Mouse (Mus musculus) spleen, embryonic (tissue): Measurements from ENCODE around the gene Vav2.

Source experiments
- CTCF ChIA-PET: fragments of 350-600 bp; sonication (Branson Sonifier 250); formaldehyde crosslinking; loops from one replicate; lab custom pipeline; 2022; lab: Charles Lee

Gene Vav2

DNA sequence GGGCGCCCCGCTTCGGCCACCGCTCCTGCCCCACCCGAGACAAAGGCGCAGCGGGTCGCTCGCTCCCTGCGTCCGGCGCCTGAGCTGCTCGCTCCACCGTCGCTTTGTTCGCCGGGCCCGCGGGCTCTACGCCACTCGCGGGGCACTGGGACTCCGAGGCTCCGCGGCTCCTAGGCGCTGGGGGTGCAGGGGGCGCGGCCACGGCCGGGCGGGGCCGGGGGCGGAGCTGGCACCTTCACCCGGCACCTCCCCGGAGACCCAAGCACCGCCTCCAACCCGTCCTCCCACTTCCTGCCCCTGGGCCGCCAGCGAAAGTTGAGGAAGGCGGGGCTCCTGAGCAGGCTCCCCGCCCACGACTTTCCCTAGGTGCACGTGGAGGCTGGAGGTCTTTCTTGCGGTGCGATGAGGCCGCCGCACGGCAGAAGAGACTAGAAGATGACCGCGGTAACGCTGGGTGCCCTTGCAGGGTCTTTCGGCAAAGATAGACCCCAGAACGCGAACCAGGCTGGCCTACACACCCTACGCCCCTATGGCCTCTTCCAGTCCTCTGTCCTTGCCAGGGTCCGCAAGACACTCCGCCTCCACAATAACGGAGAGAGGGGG is at the start of gene Vav2:
Gene Vav2 (minus strand): TSS at position 179 of the 603 bp plus-strand sequence.
- CTCF ChIA-PET = interaction anchor here (1.3 to 2.1 kb wide), 5 partner anchors 14 to 133 kb away, joined by 3 to 9 read pairs (median 6); no protein-coding TSS in a partner anchor

DNA sequence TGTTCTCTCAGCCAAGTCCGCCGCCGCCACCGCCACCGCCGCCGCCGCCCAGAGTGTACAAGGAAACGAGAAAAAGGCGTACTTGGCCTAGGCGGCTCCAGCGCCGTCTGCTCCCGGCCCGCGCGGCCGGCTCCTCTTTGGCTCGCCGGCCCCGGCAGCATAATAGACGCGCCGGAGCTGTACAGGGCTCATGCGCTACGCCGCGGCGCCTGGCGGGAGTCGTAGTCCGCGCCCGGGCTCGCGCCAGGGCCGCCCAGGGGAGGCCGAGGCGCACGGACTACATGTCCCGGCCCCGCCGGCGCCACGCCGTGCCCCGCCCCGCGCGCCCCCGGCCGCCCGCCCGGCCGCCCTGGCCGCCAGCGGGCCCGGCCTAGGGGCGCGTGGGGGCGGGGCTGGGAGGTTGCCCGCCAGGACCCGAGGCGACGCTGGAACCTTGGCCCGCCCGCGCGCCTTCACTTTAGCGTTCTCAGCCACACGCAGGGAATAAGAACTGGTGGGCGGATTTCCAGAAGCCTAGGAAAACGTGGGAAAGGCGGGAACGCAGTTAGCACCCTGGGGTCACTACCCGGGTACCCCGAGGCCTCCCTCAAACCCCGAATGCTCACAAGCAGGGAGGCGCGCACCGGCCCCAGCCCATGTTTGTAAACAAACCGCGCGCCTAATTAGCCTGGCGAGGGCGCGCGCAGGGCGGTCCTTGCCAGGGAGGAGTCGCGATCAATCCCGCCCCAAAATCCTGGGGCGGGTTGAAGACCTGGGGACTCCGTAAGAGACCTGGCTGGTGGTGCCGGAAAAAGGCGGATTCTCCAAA is 48.9 kb upstream of the Vav2 start:
- CTCF ChIA-PET = no interaction called here

DNA sequence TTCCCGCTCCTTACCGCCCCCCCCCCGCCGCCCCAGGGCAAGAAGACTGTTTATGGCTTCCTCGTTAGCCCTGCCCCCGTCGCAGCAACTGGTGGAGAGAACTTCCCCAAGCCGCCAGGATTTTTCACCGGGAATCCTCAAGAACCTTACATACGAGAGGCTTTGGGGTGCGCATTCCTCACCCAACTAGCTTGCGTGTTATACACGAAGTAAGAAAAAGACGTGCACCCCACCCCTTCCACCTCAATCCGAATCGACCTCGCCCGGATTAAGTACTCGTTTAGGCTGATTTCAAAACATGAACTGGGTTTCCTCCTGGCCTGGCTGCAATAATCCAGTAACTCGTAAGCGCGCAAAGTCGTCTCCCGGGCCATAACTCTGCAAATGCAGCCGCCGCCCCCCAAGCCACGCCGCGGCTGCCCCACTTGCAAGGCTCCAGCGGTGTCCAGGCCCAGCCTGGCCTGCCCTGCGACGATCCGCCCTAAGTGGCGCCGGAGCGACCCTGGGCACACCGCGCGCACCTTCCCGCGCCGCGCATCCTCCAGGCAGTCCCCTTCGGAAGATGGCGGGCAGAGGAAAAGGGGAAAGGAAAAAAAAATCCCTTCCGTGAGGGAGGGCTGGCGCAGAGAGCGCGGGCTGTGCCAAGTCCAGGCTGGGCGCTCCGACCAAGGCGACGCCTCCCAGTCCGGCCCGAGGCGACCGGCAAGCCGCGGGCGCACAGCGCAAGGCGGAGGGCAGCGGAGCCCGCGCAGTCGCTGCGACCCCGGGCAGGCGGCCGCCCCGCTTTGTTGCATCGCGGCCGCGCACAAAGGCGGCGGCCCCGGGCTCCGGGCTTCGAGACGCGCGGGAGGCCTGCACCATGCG is 48.0 kb upstream of the Vav2 start:
- CTCF ChIA-PET = interaction anchor here (0.6 to 0.7 kb wide), 2 partner anchors 37 to 871 kb away, joined by 3 read pairs; no protein-coding TSS in a partner anchor

DNA sequence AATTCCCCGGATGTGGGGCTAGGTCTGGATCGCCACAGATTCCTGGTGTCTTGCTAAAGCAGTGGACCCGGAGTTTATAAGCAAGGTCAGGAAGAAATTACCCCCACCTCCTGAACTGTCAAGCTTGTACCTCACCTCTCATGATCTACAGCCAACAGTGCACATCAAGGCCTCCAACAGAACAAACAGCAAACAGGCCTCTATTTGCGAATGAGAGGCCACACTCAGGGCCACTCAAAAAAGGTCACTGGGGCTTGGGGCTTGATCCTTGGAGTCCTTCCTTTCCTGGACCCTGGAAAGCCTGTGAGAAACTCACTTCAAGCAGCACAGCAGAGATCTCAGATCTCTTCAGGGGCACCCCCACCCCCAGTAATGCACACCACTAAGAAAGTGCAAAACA is 47.1 kb upstream of the Vav2 start:
- CTCF ChIA-PET = interaction anchor here (0.6 to 0.7 kb wide), 3 partner anchors 76 to 1148 kb away, joined by 3 to 9 read pairs (median 7); partner anchors contain the start of gene Gfi1b

DNA sequence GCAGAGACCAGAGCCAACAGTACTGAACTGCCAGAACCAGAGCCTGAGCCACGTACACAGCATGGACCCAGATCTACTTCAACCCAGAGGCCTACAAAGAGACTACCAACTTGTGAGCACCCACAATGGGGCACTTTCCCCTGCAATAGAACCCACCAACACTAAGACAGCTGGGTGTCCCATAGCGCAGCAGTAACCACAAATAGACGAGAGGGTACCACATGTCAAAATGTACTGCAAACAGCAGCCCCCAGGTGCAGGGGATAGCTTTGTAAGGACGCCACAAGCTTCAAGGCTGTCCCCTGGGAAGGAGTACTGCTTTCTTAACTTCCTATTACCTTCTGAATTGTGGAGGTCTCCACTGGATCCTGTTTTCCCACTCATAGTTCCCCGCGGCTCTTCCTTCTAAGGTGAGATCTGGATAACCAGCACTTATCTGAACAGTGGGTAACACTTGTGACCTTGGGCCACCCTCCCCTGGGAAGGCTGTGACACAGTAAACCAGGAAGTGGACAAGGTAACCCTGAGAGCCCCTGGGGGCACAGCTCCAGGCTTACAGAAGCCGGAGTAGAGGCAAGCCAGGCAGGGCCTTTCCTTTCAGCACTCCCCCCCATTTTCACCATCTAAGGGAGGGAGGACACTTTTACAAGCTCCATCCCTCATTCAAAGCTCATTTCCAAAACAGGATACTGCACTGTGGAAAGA is 46.4 kb upstream of the Vav2 start:
- CTCF ChIA-PET = no interaction called here

DNA sequence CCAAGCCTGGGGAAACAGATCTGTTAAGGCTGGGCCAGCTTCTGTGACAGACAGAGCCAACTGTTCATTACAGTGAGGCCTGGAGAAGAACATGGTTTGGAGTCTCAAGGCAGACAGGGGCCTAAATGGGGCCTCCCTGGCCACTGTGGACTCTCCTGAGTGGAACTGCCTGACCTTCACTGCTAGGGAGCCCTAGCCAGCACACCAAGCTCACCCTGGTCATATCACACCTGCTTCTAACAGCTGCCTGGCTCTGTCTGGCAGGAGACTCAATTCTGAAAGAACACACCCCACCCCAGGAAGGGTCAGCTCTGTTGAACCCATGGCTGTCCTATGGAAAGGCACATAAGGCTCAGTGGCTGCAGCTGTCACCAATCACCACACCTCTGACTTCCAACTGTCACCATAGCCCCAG is 44.3 kb upstream of the Vav2 start:
- CTCF ChIA-PET = interaction anchor here (1.2 kb wide), 1 partner anchor 12 kb away, joined by 3 read pairs; no protein-coding TSS in a partner anchor

DNA sequence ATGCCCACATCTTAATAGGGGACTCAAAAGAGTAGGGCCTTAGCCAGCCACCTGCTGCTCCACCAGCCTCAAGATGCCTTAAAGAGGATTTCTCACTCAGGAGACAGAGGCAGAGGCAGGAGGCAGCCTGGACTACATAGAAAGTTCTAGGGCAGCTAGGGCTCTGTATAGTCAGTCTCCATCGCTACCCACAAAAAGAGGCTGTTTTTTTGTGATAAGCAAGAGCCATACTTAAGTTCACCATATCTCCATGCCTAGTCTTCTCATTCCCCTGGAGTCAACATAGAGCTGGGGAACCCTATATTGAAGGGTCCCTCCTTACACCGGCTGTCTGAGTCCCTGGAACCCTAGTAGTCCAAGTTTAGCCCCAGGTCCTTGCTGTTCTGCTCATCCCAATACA is 43.7 kb upstream of the Vav2 start:
- CTCF ChIA-PET = interaction anchor here (0.5 kb wide), 1 partner anchor 1891 kb away, joined by 3 read pairs; no protein-coding TSS in a partner anchor

DNA sequence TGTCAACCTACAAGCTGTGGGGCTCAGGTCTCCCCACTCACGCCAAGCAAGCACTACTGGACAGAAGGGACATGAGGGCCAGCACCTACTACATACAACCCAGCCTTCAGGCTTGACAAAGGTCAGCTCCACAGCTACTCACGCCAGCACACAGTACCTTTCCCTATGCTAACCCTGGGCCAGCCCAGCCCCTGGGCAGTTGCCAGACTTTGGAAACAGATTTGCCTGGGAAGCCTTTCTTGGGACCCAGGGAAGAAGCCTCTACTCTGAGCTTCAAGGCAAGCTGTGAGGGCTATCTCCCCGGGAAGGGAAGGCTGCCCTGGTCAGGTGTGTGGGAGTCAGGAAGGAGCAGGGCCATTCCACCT is 43.1 kb upstream of the Vav2 start:
- CTCF ChIA-PET = interaction anchor here (0.5 kb wide), 1 partner anchor 1890 kb away, joined by 3 read pairs; no protein-coding TSS in a partner anchor

DNA sequence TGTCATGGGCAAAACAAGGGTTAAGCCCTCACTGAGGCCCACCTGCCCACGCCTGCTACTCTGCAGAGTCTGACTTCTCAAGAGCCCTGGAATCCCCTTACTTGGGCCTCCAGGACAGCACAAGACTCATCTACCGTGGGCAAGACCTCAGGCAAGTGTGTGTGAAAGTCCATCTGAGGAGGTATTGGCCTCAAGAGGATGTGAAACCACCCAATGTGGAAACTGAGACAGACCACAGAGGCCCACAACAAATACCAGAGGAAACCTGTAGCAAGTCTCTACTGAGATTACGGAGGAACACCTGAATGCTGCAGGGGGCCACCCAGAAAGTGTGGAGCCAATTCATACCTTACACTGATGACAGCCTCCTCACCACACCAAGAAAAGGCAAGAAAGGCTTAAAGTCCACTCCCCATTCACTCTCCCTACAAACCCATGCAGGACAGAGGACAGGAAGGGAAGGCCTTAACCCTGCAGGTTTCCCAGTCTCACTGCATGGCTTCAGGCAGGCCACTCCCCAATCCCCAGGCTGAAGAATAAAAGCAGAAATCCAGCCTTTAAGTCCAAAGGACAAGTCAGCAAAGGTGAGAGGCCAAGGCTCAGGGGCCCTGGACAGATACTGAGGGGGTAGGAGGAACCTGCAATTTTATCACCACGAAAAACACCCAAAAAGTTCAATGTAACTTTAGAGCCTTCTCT is 42.6 kb upstream of the Vav2 start:
- CTCF ChIA-PET = no interaction called here

DNA sequence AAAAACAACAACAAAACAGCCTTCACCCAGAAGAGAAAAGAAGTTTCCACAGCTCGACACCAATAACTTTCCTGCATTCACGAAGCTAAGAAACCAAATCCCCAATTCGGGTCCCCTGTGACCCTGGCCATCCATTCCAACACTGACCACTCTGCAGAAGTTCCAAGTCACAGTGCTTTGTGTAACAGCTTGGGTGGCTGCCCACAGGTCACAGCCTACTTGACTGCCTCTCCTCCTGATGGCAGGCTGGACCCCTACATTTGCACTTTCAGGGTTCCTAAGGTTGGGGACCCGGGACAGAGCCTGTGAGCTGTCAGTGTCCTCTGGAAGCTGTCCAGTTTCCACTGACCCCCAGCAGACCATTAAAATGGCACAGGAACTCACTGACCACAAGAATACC is 36.1 kb upstream of the Vav2 start:
- CTCF ChIA-PET = no interaction called here

DNA sequence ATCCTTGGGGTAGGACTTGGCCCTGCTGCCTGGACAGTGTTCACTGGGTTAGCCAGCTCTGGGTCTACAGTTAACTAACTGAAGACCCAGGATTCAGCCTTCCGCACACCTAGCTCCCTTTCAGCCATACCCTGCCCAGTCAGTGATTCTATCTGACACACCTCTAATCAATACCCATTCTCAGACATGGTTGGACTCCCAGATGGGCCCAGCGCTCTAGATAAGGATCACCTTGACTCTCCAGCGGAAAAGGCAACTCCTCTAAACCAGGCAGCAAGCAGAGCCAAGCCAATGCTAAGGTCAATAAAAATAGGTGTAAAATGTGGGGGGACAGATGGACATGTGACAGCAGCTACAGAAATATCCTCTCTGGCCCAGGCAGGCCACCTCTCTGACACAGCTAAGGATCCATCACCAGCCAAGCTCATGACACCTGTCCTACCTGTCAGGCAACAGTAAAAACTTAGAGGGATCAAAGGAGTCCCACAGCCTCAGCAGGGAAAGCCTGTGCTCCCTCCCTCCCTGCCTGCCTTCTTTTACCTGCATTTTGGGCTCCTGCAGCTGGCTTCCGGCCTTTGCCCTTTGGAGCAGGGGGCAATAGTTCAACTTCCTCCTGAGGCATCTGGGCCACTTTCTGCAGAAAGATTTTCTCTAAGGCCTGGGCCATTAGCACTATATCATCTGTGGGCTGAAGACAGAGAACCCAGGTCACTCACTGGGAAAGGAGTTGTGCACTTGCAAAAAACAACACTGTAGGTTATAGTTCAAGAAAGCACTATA is 35.2 kb upstream of the Vav2 start:
- CTCF ChIA-PET = no interaction called here

DNA sequence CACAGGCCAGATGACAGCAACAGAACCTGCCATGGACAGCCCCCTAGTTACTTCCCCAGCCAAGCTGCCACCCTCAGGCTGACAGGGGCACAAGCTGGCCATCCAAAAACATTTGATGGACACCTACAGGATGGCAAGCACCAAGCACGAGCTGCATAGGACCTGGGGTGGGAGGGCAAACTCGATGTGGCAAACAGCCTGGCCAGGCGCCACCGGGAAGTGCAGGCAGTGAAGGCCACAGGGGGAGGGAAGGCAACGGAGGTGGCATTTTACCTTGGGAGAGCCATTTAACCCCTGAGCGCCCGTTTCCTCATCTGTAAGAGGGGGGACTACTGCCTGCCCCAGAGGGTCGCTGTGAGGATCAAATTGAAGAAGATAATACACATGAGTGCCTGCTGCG is 33.8 kb upstream of the Vav2 start:
- CTCF ChIA-PET = no interaction called here

DNA sequence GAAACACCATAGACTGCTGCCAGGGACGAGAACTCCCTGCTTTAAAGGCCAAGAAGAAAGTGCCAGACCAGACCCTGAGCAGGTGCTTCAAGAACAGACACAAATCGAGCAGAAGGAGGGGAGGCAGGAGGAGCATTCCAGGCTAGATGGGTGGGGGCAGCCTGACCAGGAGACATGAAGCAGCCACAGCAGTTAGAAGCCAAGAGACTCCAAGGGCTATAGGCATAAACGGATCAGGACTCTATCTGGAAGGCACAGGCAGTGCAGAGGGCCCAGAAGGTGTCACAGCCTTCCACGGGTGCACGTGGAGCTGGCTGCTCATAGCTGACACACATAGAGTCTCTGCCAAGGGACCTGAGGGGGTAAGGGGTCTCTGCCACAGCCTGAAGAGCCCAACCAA is 33.3 kb upstream of the Vav2 start:
- CTCF ChIA-PET = no interaction called here

DNA sequence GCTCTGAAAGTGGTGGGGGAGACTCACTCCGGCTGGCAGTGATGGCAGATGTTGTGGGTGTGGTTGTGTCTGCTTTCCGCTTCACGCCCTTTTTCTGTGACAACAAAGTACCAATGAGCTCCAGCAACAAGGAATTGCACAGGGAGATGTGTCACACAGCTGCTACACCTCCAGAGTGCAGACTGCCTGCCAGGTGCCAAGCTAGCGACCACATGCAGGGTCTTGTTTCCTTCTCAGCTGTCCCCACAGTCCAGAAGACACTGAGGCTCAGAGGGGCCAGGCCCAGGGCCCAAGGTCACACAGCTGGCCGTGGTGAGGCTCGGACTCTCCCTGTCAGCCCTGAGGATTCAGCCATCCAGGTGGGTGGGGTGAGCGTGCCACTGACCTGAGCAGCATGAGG is 32.9 kb upstream of the Vav2 start:
- CTCF ChIA-PET = no interaction called here

DNA sequence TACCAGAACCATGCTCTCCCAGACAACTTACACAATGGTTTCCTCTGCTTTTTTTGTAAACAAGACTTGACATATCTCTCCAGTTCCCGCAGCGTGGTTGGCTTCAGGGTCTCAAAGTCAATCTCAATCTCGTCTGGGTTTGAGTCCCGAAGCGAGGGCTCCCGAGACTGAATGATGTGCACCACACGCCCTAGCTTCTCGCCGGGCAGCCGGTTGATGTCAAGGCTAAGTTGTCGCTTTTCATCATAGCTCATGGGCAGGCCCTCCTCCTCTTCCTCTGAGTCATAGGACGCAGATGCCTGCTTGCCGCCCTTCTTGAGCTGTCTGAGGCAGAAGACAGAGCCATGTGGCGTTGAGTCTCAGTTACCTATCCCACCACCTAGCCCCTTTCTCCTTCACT is 23.4 kb upstream of the Vav2 start:
- CTCF ChIA-PET = no interaction called here

DNA sequence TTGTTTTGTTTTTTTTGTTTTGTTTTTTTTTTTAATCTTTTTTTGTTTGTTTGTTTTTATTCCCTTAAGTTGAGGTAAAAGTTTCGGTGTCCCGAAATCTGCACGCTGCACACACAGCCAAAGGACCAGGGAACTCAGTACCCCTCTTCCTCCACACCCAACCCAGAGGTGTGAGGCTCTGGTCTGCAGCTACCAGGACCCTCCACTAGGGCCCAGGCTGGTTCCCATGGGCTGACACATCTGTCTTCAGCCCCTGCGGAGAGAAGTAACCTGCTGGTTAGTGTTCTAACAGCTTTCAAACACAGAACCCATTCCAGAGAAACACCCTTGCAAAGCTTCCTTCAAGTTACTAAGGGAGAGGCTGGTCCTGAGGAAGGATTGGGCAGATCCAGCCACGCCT is 20.9 kb upstream of the Vav2 start:
- CTCF ChIA-PET = no interaction called here

DNA sequence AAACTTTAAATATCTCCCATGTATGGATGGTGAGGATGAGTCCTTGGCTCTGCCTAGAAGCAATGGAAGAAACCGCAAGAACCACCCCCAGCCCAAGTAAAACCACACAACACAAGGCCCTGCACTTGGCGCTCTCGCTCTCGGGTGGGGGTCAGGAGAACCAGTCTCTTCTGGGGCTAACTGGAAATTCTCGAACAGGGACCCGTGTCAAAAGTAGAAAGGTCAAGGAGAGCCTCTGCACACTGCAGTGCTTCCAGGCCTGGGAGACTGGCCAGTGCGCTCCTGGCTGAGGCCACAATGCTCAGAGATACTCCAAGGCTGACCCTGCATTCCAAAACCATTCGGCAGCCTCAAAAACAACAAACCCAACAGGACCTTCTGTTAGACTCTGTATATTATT is 20.0 kb upstream of the Vav2 start:
- CTCF ChIA-PET = interaction anchor here (0.7 kb wide), 1 partner anchor 363 kb away, joined by 3 read pairs; no protein-coding TSS in a partner anchor

DNA sequence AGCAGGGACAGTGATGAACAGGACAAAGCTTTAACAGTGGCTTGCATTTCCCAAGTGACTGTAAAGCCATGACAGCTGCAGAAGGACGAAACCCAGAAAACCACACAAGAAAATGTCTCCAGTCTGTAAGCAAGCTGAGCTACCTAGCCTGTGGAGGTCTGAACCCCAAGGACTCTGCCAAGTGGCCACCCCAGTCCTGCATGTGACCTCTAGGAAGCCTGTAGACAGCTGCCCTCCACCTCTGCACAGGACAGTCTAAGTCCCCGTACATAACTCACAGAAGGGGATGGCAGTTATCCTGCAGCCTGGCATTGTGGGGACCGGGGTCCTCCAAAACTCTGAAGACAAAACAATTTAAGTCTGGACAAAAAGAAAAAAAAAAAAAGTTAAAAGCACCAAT is 19.1 kb upstream of the Vav2 start:
- CTCF ChIA-PET = no interaction called here

DNA sequence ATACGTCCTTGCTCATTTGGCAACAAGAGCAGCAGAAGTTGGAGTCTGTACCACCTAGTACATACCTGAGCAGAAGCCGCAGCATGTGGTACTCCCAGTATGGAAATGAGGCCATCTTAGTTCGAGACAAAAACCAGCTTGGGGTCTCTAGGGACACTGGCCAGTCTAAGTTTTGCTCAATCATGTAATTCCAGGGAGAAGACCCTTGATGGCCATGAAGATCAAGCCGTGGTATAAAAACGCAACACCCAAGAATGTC is 16.5 kb upstream of the Vav2 start:
- CTCF ChIA-PET = no interaction called here
